Mouse (Mus musculus): ENCODE measurements around the gene Rtn4. TPM values are rescaled to one million over a fixed set of nuclear protein-coding genes. Genes with fewer than 3 reads are reported as not detected.
A peak's percentile ranks its signal among the peaks of the same experiment; 100 is the strongest.

Gene Rtn4
- polyA plus RNA-seq, 1 experiment from 2014 or later, result 32.3 TPM

DNA sequence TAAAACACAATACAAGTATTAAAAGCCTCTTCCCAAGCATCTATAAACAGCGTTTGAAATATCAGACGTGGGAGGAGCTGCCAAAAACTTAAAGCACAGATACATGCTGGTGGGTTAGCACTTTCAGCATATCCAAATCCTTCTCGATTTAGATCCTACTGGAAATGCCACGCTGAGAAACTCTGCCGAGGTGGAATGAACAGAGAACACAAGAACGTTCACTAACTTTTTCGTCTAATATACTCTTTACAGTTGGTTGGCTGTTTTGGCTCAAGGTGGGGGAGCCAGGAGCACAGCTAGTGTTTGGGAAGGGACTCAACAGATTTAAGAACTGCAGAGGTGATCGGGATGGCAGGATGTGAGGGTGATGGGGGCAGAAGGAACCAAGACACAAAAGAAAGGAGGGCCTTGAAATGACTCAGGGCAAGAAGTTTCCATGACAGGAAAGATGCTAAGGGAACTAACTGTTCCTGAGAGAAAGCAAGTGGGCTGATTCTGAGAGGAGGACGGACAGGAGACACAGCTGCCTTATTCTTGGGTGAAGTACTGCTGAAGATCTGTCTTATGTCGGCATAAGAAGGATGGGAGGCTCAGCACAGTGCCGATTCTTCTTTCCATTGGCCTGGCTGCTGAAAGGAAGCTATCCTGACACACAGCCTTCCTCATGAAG, 73.7 kb downstream of the Rtn4 start:
- 75% methylated on average over 11 of the region's 11 CpGs for WGBS
- Histone ChIP-seq H3K4me3 (ENCODE audit: low read length) (no peak overlapping the region), H3K9ac (ENCODE audit: low read depth, low read length) (no peak overlapping the region), H3K9me3 (ENCODE audit: control insufficient read depth, low read length) (no peaks in the 10 kb centered on the region), H3K4me2 (ENCODE audit: low read depth, low read length) (no peak overlapping the region), H3K4me1 (ENCODE audit: control insufficient read depth, insufficient read depth, low read length) (no peaks in the 10 kb centered on the region), H3K27me3 (replicated peaks; ENCODE audit: control insufficient read depth, insufficient read depth, low read length) (no peaks in the 10 kb centered on the region), H3K27ac (ENCODE audit: low read length) (no peak overlapping the region), H3K36me3 (ENCODE audit: control insufficient read depth, insufficient read depth, low read length) (no peaks in the 10 kb centered on the region)
- ATAC-seq, result no peak

- no peaks in the 10 kb centered on the region for H3K27me3 ChIP-seq (replicated peaks; ENCODE audit: control insufficient read depth, insufficient read depth, low read length)
- no peak overlapping the region for H3K27ac ChIP-seq (ENCODE audit: low read length)
- H3K4me1 ChIP-seq (ENCODE audit: control insufficient read depth, insufficient read depth, low read length), result no peaks in the 10 kb centered on the region; the same call in 1 of the 2 replicates
- ATAC-seq, result no peak
- no peaks in the 10 kb centered on the region for H3K9me3 ChIP-seq (ENCODE audit: control insufficient read depth, low read length)
- no peak overlapping the region for H3K9ac ChIP-seq (ENCODE audit: low read depth, low read length)
- H3K4me2 ChIP-seq (ENCODE audit: low read depth, low read length), result no peak overlapping the region
- H3K36me3 ChIP-seq (ENCODE audit: control insufficient read depth, insufficient read depth, low read length), result no peaks in the 10 kb centered on the region
- H3K4me3 ChIP-seq (ENCODE audit: low read length), result no peak overlapping the region
These were observed 75.8 kb downstream of the Rtn4 start for GRCm38 (mm10) chr11:29768523-29768922.

- no peak for ATAC-seq
- H3K9me3 ChIP-seq (ENCODE audit: control insufficient read depth, low read length), result no peaks in the 10 kb centered on the region
- no peaks in the 10 kb centered on the region; the same call in 1 of the 2 replicates for H3K4me1 ChIP-seq (ENCODE audit: control insufficient read depth, insufficient read depth, low read length)
- no peak overlapping the region for H3K4me3 ChIP-seq (ENCODE audit: low read length)
- H3K27me3 ChIP-seq (replicated peaks; ENCODE audit: control insufficient read depth, insufficient read depth, low read length), result no peaks in the 10 kb centered on the region
- no peak overlapping the region for H3K27ac ChIP-seq (ENCODE audit: low read length)
- 77% methylated on average over 3 of the region's 3 CpGs for WGBS
- H3K36me3 ChIP-seq (ENCODE audit: control insufficient read depth, insufficient read depth, low read length), result no peaks in the 10 kb centered on the region
- H3K4me2 ChIP-seq (ENCODE audit: low read depth, low read length), result no peak overlapping the region
- H3K9ac ChIP-seq (ENCODE audit: low read depth, low read length), result no peak overlapping the region
These were observed 78.1 kb downstream of the Rtn4 start for GRCm38 (mm10) chr11:29770666-29771400.

- Histone ChIP-seq H3K27ac (ENCODE audit: low read length) (no peak overlapping the region), H3K9ac (ENCODE audit: low read depth, low read length) (no peak overlapping the region), H3K4me1 (ENCODE audit: control insufficient read depth, insufficient read depth, low read length) (no peaks in the 10 kb centered on the region; the same call in 1 of the 2 replicates), H3K36me3 (ENCODE audit: control insufficient read depth, insufficient read depth, low read length) (no peaks in the 10 kb centered on the region), H3K9me3 (ENCODE audit: control insufficient read depth, low read length) (no peaks in the 10 kb centered on the region), H3K4me2 (ENCODE audit: low read depth, low read length) (no peak overlapping the region), H3K4me3 (ENCODE audit: low read length) (no peak overlapping the region), H3K27me3 (replicated peaks; ENCODE audit: control insufficient read depth, insufficient read depth, low read length) (no peaks in the 10 kb centered on the region)
- WGBS, result 68% methylated on average over 1 of the region's 1 CpGs
- peak; percentile 84 for ATAC-seq
These were observed 79.5 kb downstream of the Rtn4 start for GRCm38 (mm10) chr11:29772279-29772678.

GRCm38 (mm10) chr11:29774296-29774695, 81.5 kb downstream of the Rtn4 start:
- no peak overlapping the region for H3K4me3 ChIP-seq (ENCODE audit: low read length)
- H3K4me2 ChIP-seq (ENCODE audit: low read depth, low read length), result no peak overlapping the region
- WGBS, result 46% methylated on average over 2 of the region's 2 CpGs
- ATAC-seq, result no peak
- H3K36me3 ChIP-seq (ENCODE audit: control insufficient read depth, insufficient read depth, low read length), result no peaks in the 10 kb centered on the region
- no peak overlapping the region for H3K27ac ChIP-seq (ENCODE audit: low read length)
- H3K9me3 ChIP-seq (ENCODE audit: control insufficient read depth, low read length), result no peaks in the 10 kb centered on the region
- no peaks in the 10 kb centered on the region; the same call in 1 of the 2 replicates for H3K4me1 ChIP-seq (ENCODE audit: control insufficient read depth, insufficient read depth, low read length)
- no peak overlapping the region for H3K9ac ChIP-seq (ENCODE audit: low read depth, low read length)
- no peaks in the 10 kb centered on the region for H3K27me3 ChIP-seq (replicated peaks; ENCODE audit: control insufficient read depth, insufficient read depth, low read length)

DNA sequence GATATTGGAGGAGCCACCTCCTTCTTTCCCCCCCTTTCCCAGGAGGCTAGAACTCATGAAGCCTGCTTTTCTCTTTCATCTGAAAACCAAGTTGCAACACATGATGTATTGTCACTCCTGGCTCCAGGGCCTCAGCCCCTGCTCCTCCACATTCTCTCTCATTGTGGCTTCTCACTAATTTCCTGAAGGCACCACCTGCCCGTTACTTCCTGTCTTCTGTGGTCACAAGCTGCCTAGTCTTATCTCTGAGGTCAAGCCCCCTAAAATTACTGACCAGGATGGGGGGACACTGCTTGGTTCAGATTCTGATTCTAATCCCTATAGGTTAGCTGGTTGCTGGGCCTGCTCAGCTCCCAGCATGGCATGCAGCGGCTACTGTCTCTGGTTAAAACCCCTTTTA, 82.0 kb downstream of the Rtn4 start:
- no peak overlapping the region for H3K27ac ChIP-seq (ENCODE audit: low read length)

GRCm38 (mm10) chr11:29777964-29778363, 85.2 kb downstream of the Rtn4 start:
- no peaks in the 10 kb centered on the region for H3K9me3 ChIP-seq (ENCODE audit: control insufficient read depth, low read length)
- H3K4me1 ChIP-seq (ENCODE audit: control insufficient read depth, insufficient read depth, low read length), result no peaks in the 10 kb centered on the region
- ATAC-seq, result no peak
- H3K36me3 ChIP-seq (ENCODE audit: control insufficient read depth, insufficient read depth, low read length), result no peaks in the 10 kb centered on the region
- no peak overlapping the region for H3K9ac ChIP-seq (ENCODE audit: low read depth, low read length)
- H3K27ac ChIP-seq (ENCODE audit: low read length), result no peak overlapping the region
- no peak overlapping the region for H3K4me2 ChIP-seq (ENCODE audit: low read depth, low read length)
- H3K27me3 ChIP-seq (replicated peaks; ENCODE audit: control insufficient read depth, insufficient read depth, low read length), result no peaks in the 10 kb centered on the region
- no peak overlapping the region for H3K4me3 ChIP-seq (ENCODE audit: low read length)

More for the DNA sequence above, 82.0 kb downstream of the Rtn4 start:
- WGBS, result 75% methylated on average over 2 of the region's 2 CpGs
- no peaks in the 10 kb centered on the region for H3K36me3 ChIP-seq (ENCODE audit: control insufficient read depth, insufficient read depth, low read length)
- H3K4me3 ChIP-seq (ENCODE audit: low read length), result no peak overlapping the region
- H3K9me3 ChIP-seq (ENCODE audit: control insufficient read depth, low read length), result no peaks in the 10 kb centered on the region
- H3K4me2 ChIP-seq (ENCODE audit: low read depth, low read length), result no peak overlapping the region
- H3K4me1 ChIP-seq (ENCODE audit: control insufficient read depth, insufficient read depth, low read length), result no peaks in the 10 kb centered on the region; the same call in 1 of the 2 replicates
- H3K27me3 ChIP-seq (replicated peaks; ENCODE audit: control insufficient read depth, insufficient read depth, low read length), result no peaks in the 10 kb centered on the region
- no peak overlapping the region for H3K9ac ChIP-seq (ENCODE audit: low read depth, low read length)
- ATAC-seq, result no peak

DNA sequence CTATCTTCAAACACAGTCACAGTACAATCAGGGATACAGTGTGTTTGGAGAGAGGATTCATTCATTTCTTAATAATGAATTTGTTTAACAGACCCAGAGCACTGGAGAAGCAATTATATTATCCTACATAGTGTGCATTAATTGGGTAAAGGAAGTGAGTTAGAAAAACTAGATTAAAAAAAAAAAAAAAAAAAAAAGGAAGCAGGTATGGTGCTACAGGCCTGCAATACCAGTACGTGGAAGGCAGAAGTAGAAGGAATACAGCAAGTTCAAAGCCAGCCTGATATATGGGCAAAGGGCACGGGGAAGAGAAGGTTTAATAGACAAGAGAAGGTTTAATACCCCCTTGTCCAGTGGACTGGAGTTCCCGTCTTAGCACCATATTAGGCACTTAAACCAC, 86.2 kb downstream of the Rtn4 start:
- H3K4me1 ChIP-seq (ENCODE audit: control insufficient read depth, insufficient read depth, low read length), result no peaks in the 10 kb centered on the region
- no peak overlapping the region for H3K9ac ChIP-seq (ENCODE audit: low read depth, low read length)
- WGBS, result 65% methylated on average over 3 of the region's 3 CpGs
- H3K36me3 ChIP-seq (ENCODE audit: control insufficient read depth, insufficient read depth, low read length), result no peaks in the 10 kb centered on the region
- H3K27ac ChIP-seq (ENCODE audit: low read length), result no peak overlapping the region
- no peaks in the 10 kb centered on the region for H3K27me3 ChIP-seq (replicated peaks; ENCODE audit: control insufficient read depth, insufficient read depth, low read length)
- H3K4me2 ChIP-seq (ENCODE audit: low read depth, low read length), result no peak overlapping the region
- no peaks in the 10 kb centered on the region for H3K9me3 ChIP-seq (ENCODE audit: control insufficient read depth, low read length)
- ATAC-seq, result no peak
- H3K4me3 ChIP-seq (ENCODE audit: low read length), result no peak overlapping the region

DNA sequence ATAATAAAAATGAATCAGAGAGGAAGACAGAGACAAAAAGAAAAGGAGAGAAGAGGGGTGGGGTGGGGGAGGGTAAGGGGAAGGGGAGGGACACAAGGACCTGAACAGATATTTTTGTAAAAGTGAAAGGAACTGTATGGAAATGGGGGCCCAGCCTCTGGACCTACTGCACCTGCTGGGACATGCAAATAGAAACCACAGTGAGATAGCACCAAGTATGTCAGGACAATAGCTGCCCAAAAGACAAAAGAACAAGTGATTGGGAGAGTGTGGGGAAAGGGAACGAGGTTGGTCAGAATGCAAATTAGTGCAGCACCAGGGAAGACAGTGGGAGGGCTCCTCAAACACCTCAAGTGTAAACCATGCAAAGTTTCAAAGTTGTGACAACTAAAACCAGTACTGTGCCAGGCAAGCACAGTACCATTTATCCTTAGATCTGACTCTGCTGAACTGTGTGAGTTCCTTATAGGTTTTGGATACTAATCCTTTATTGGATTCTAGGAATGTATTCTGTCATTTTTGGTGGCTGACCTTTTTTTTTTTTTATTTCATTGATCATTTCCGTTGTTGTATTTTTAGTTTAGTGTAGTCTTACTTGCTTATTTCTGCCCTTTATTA, 86.8 kb downstream of the Rtn4 start:
- ATAC-seq, result no peak
- Histone ChIP-seq H3K4me1 (ENCODE audit: control insufficient read depth, insufficient read depth, low read length) (no peaks in the 10 kb centered on the region), H3K4me2 (ENCODE audit: low read depth, low read length) (no peak overlapping the region), H3K9ac (ENCODE audit: low read depth, low read length) (no peak overlapping the region), H3K27ac (ENCODE audit: low read length) (no peak overlapping the region), H3K36me3 (ENCODE audit: control insufficient read depth, insufficient read depth, low read length) (no peaks in the 10 kb centered on the region), H3K27me3 (replicated peaks; ENCODE audit: control insufficient read depth, insufficient read depth, low read length) (no peaks in the 10 kb centered on the region), H3K4me3 (ENCODE audit: low read length) (no peak overlapping the region), H3K9me3 (ENCODE audit: control insufficient read depth, low read length) (no peaks in the 10 kb centered on the region)
- WGBS, result 61% methylated on average over 2 of the region's 2 CpGs
